Mouse (Mus musculus) urinary bladder, adult 2 months (tissue): ENCODE results near the gene Thsd7a. TPM values are rescaled to one million over a fixed set of nuclear protein-coding genes. Genes with fewer than 3 reads are reported as not detected.

Source experiments
- DNase-seq: peaks from one replicate; pipeline ENCODE4 v3.0.0; 2022; ENCODE audit warnings: low spot score
- polyA plus RNA-seq: library from polyadenylated mRNA; depleted of rRNA; stranded (reverse); fragments of >200 nt; gene quantifications from 2 replicates; pipeline ENCODE4 v1.2.3, GENCODE M21; 2012; rRNA removed

The Thsd7a gene
- polyA plus RNA-seq = 3.0 and 4.5 TPM in 2 replicates

- DNase-seq = peak; percentile 37
Observed at GRCm38 (mm10) chr6:12748787-12749530, at the start of gene Thsd7a. Gene Thsd7a (minus strand): TSS chr6:12749410.

GRCm38 (mm10) chr6:12787129-12787528 is 37.9 kb upstream of the Thsd7a start:
- DNase-seq = no peak

DNA sequence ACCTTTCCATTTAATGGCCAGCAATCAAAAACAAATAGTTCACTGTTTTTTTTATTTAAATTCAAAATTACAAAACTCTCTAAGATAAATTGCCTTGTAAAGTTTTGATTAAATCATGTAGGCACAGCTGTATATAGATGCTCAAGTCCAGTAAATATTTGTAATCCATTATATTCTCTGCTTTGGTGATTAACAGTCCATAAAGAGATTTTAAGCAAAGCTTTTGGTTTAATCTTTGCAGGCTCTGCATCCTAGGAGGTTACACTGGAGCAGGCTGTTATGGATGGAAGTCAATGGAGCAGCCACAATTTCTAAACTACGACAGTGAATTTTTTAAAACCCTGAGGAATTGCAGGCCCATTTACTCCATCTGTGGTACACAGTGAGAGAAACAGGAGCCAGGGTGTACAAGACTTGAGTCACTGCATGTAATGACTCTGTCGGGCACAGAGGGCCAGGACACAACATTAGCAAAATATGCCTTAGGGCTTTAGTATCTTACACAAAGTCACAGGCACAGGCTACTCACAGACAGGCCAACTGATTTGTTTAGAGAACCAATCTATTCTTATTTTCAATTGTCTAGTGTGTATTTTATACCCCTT is 37.3 kb upstream of the Thsd7a start:
- no peak for DNase-seq

DNA sequence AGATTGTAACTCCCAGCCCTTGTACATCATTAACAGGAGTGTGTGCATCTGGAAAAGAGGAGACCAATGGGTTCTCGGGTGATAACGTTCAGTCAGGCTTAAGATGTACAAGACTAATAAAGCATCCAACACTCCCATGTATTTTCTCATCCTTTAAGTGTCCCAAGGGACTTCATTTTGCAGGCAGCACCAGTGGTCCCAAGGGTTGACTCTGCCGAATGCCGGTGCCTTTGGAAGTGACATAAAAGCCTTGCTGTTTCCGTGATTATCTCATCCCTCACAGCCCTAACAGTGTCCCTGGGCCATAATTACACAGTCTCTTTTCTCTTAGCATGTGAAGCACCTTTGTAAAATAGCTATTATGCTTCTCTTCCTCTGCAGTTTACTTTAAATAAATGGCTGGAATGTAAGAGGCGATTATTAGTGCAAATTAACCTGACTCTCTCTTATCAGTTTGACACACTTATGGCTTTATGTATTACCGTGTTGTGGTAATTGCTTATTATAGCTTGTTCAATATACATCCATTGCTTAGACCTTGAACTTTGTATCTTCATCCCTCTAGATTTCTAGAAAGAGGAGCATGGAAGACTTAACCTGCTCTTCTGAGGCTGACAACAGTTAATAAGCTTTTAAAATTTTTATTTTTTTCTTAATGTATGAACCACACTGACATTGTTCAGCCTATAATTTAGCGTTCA is 35.9 kb upstream of the Thsd7a start:
- DNase-seq = no peak

DNA sequence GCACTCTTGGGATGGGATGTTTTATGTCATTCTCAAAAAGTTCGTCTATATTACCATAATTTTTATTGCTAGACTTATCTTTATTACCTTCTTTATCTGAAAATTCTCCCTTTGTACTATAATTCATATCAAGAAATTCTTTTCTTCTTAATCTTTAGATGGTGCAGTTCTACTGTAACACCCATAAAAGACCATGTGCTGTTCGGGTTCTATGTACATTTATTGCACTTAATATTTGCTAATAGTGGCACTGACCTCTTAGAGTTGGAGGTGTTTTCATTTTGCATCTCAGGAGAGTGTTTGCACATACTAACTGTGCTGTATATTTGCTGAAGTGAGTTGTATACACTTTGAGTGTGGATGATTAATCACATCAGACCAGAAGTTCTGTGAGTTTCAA is 23.6 kb upstream of the Thsd7a start:
- DNase-seq = no peak

DNA sequence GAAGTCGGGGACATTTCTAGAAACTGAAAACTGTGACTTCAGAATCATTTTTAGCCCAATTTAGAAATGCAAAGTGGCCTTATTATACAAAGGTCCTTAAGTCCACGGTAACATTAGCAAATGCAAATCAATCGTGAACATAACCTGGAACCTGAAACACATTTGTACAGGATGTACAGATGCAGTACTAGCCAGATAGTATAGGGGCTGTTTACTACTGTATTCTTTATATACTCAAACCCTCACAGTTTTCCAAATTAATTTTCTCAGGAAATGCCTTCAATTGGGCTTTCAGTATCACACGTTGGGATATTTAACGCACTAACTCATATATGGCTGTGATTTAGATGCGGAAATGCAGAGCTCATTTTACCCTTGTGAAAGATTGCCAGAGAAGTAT is 16.0 kb upstream of the Thsd7a start:
- no peak for DNase-seq

DNA sequence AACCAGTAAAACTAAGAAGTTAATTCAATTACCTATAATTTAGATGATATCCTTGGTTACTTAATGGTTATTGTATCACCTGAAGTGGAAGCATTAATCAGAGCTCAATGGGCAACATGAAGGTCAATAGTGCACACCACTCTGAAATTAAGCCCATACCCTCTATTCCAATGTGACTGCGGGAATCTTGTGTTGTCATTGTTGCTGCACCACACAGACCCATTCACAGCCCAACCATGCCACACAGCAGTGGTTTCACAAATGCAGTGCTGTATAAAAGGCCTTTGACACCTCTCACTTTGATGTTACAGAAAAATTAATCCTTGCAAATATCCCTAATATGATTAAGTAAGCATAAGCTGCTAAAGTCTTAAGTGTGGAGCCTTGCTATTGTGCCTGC is 15.4 kb upstream of the Thsd7a start:
- no peak for DNase-seq

DNA sequence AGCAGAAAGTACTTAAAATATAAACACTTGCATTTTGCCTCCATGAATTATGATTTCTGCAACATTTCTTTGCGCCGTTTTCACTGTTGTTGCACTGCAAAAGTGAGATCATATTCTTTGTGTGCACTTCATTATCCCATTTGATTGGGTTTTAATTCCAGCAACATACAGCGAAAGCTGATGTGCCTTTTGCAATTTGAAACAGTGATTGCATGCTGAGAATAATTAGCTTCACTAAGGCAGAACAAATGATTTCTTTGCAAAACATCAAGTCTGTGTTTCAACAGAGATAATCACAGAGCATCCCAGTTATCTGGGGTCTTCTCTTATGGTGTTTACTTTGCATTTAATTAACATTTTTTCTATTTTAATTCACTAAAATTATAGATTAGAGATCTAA is 14.6 kb upstream of the Thsd7a start:
- no peak for DNase-seq

DNA sequence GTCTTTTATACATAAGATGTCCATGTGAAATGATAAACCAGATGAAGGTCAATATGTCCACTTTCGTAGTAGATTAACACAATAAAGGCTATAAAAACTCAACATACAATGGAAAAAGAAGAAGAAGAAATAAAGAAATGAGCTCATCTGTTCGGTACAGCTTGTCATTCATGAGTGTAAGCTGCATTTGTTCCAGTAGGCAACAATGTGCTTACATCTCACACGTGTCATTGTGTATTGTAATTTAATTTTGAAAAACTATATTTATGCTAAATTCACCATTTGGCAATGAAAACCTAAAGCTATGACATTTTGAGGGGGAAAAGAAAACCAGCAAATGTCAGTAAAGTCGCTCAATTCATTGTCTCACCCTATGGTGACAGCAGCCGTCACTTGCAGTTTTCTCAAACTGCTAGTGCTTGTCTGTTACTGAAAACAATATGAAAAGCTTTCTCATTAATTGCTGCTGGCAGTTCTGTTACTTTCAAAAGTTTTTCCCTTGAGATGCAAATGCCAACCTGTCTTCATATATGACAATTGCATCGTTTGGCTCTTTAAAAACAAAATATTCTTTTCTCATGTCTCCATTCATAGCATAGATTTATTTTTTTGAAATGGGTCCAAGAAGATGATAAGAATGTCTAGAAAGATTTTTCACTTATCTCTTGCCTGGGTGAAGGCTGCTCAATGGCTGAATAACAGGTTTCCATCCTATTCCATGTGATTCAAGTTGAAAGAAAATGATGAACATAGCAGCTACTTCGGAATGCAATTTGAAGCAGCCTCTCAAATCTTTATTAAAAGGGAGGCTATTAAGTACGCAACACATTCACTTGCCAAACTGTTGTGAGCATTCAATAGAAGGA is 10.4 kb upstream of the Thsd7a start:
- DNase-seq = no peak

- DNase-seq = no peak
Observed at GRCm38 (mm10) chr6:12752297-12752696, 3.1 kb upstream of the Thsd7a start.

- DNase-seq = no peak
Observed at GRCm38 (mm10) chr6:12750441-12750840, 1.2 kb upstream of the Thsd7a start.

DNA sequence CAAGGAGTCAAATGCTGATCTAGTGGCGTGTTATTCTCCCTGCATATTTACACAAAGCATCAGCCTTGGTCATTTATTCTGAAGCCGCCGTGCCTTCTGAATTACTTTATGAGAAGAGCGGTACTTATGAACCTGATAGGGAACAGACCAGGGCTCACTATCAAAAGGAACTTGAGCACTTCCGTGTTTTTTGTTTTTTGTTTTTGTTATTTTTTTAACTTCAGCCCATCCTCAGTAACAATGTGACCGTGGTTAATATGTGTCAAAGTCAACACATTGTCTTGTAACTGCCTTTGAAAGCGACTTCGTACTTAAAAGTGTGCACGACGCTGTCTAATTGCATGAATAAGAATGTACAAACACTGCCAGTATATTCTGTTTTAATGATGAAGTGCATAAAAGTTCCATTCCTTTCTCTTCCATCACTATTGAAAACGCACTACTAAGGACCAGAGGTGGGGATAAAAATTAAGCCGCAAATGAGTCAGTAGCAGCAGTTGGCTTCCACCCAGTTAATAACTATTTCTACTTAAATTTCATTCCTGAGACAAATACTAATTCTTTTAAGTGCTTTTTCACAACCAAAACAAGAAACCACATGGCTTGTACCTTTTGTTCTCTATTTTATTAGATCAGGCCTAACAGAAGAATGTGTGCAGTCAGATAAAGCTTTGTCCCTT is 461 bp upstream of the Thsd7a start:
- no peak for DNase-seq

GRCm38 (mm10) chr6:12748454-12748786 is 790 bp downstream of the Thsd7a start:
- DNase-seq = no peak

DNA sequence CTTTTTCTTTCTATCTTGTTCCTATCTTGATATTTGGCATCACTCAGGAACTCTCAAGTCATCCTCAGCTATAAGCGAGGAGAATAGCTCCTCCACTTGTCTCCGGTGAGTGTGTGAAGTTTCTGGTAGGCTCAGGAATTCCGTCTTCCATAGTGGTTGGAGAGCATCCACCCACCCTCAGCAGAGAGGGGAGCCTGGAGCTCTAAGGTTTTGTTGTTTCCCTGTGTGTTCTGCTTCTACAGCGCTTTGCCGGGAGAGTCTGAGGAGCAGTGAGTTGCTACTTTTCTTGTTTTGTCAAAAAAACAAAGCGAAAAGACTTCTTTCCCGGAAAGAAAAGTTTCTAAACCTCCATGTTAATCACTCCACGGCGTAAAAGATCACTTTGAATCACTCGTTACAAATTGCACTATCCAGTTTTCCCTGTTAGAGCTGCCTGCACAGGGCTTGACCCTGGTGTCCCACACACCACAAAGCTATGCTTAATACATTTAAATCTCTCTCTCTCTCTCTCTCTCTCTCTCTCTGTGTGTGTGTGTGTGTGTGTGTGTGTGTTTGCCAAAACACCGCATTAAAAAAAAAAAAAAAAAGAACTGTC is 1.3 kb downstream of the Thsd7a start:
- no peak for DNase-seq

GRCm38 (mm10) chr6:12742791-12743190 is 6.4 kb downstream of the Thsd7a start:
- DNase-seq = no peak

- DNase-seq = no peak
Observed at GRCm38 (mm10) chr6:12733924-12734323, 15.3 kb downstream of the Thsd7a start.

DNA sequence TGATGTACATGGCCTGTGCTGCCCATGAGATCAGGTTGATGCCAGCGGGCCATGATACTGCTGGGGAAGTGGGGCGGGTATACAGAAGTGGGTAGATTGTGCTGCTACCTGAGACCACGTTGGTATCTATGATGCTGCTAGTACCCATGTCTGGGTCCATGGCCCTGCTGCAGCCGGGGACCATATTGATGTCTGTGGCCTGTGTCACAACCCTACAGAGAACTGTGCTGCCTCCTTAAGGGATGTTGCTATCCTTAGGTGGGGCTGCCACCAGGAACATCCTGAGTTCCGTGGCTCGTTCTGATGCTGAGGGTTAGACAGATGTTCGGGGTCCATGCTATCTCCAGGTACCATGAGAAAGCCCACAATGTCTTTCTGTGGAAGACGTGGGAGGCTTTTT is 33.1 kb downstream of the Thsd7a start:
- DNase-seq = no peak

DNA sequence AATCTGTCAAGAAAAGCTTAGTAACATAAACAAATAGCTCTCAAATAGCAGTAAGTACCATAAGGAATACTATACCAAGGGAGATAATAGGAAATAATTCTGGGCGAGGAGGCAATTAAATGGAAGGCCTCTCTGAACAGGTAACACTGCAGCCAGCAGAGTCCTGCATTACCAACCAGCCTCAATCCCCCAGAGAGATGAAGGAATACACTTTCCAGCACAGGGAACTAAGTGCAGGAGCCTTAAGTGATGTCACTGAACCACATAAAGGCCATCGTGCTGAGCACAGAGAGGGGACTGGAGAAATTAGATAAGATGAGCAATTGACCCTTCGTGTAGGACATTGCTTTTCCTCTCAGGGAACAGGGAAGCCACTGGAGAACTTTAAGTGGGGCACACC is 36.6 kb downstream of the Thsd7a start:
- DNase-seq = no peak

DNA sequence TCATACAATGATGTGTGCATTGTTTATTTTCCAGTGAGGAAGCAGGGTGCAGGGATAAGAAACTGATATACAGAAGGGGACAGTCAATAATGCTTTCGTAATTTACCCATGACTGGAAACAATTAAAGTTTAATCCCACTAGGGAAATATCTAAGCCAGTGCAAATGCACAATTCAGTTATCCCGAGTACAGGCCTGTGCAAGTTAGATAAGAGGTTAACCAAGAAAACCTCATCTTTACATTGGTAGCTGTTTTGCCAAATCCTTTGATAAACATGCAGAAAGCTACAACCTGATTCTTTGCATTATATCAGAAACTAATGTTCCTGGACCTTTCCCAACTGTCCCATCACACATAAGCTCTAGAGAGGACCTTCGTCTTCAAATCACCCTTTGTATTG is 46.3 kb downstream of the Thsd7a start:
- DNase-seq = no peak

- no peak for DNase-seq
Observed at GRCm38 (mm10) chr6:12699089-12699488, 50.1 kb downstream of the Thsd7a start.

DNA sequence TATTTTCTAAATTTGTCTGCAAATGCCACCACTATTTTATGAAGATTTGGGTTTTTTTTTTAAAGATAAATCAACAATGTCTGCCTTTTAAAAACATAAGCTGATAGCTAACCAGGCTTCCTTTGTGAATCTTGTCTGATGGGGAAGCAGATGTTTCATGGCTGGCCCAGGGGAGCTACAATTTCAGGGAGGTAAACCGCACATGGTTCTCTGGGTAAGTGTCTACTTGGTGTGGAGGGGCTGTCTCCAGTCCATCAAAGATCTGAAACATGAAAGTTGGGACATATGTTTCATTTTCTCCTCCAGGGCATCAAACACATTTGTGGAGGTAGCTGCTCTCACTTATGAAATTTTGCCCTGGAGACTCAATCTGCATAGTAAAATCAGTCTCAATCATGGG is 55.5 kb downstream of the Thsd7a start:
- no peak for DNase-seq
